Mouse (Mus musculus): ENCODE data around the gene Fam83c.

DNA sequence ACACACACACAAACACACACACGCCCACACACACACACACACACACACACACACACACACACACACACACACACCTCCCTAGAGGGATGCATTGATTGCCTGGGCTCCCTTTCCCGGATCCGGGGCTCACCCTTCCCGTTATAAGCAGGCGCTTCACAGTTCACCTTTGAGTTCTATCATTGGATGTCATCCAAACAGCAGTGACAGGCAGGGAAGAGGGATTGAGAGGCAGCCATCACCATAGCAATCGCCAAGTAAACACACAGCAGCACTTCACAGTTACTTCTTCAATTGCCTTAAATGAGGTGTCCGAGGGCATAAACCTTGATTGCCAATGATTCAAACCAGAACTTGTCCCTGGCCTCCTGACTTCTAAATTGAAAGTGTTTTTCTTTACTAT is 55.6 kb downstream of the Fam83c start:
- TF ChIP-seq CTCF (IDR thresholded peaks at IDR 0.05; ENCODE audit: insufficient read depth, low read depth, low read length) (no peak), POLR2A (IDR thresholded peaks at IDR 0.05; ENCODE audit: insufficient read depth, low read depth, low read length) (no peak)

Data from olfactory bulb, adult 2 months (tissue).